Mouse (Mus musculus): ENCODE data around the gene Ppp6r1. TPM values are rescaled to one million over a fixed set of nuclear protein-coding genes. Genes with fewer than 3 reads are reported as not detected.
"Not testable (repeated sequence)": the region's sequence is repeated elsewhere in the genome, so short reads cannot be mapped to it uniquely, and the experiment has no call there.

The Ppp6r1 gene
- total RNA-seq, 2 experiments from 2014 or later, result 132 to 135 TPM

DNA sequence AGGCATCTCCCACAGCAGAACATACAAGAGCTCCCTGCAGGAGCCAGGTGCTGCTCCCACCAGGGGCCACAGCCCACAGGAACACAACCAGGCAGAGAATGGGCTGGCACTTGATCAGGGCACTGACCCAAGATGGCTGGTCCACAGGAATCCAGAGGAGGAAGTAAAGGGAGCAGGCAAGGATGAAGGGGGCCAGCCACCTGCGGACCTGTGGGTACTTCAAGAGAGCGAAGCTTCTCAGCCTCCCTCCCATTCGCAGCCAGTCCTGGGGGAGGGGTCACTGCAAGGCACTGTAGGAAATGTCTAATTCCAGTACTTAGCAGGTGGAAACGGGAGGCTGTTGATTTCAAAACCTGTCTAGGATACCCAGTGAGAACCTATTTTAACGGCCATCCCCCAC, 29.2 kb downstream of the Ppp6r1 start:
- no peak for DNase-seq (ENCODE audit: low spot score in 2 of 2)
- intact Hi-C loops (cut with DNase I), result no loop called here

DNA sequence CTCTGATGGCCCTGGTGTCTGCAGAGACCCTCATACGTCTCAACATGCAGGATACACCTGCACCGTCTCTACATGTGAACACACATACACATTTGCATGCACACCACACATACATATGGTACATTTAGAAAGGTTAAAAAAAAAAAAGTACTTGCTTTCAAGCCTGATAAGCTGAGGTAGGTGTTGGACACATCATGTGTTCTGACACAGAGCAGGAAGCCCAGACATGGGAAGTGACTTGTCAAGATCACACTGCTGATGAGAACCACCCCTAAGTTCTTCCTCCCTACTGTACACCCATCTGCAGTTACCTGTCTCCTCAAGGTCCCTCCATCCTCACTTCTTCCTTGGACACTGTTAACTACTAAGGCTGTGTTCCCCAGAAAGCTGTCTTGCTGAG, 32.9 kb downstream of the Ppp6r1 start:
- no peak for DNase-seq (ENCODE audit: low spot score in 2 of 2)
- intact Hi-C loops (cut with DNase I), result no loop called here

DNA sequence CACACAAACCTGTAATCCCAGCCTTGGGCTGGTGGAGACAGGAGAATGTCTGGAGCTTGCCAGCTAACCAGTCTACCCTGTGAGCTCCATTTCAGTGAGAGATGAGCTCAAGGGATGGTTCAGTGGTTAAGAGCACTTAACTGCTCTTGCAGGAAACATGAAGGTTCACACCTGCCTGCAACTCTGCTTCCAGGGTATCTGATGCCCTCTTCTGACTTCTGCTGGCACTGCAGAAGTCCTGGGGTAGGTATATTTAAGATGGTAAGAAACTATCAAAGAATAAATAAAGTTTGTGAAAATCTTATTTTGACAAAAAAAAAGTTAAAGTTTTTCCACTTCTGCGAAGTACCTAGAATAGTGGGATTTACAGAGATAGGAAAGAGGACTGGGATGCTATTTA, 34.5 kb downstream of the Ppp6r1 start:
- intact Hi-C loops (cut with DNase I), result loop anchor here (5.0 kb wide), 1 partner anchor 62 kb away; no protein-coding TSS in a partner anchor
- DNase-seq (ENCODE audit: low spot score in 2 of 2), result no peak

DNA sequence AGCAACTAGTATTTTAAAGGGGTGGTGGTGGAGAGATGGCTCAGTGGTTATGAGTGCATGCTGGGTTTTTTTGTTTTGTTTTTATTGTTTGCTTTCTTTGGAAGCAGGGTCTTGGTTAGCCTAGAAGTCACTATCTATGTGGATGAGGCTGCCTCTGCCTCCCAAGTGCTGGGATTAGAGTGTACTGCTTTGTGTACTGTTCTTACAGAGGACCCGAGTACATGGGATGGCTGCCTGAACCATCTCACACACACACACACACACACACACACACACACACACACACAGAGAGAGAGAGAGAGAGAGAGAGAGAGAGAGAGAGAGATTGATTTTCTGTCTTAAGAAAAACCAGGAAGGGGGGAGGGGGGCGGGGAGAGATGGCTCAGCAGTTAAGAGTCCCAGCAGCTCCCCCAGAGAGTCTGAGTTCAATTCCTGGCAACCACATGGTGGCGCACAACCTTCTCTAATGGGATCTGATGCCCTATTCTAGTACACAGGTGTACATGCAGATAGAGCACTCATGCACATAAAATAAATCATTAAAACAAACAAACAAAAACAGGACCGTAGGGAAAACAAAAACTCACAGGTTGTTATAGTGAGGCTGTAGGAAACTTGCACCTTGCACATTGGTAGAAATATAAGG, 35.2 kb downstream of the Ppp6r1 start:
- peak; percentile 47 to 50 for DNase-seq (ENCODE audit: low spot score in 2 of 2)
- intact Hi-C loops (cut with DNase I), result loop anchor here (5.0 kb wide), 1 partner anchor 61 kb away; no protein-coding TSS in a partner anchor

DNA sequence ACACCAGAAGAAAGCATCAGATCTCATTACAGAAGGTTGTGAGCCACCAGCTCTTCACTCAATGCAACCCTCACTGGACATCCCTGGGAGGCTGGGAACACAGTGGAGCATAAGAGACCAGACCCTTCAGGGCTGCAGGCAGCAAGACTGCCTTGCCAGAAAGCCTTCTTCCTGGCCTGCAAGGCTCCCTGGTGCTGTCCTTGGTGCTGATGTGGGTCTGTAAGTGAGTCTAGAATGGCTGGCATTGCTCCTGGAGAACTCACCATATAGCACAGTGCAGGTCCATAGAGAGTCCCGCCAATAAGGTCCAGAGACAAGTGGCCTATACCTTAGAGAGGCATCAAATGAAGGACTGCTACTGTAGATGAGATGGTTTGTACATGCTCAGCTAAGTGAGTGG, 38.8 kb downstream of the Ppp6r1 start:
- no peak for DNase-seq (ENCODE audit: low spot score in 2 of 2)
- intact Hi-C loops (cut with DNase I), result loop anchor here (5.0 kb wide), 1 partner anchor 58 kb away; no protein-coding TSS in a partner anchor

DNA sequence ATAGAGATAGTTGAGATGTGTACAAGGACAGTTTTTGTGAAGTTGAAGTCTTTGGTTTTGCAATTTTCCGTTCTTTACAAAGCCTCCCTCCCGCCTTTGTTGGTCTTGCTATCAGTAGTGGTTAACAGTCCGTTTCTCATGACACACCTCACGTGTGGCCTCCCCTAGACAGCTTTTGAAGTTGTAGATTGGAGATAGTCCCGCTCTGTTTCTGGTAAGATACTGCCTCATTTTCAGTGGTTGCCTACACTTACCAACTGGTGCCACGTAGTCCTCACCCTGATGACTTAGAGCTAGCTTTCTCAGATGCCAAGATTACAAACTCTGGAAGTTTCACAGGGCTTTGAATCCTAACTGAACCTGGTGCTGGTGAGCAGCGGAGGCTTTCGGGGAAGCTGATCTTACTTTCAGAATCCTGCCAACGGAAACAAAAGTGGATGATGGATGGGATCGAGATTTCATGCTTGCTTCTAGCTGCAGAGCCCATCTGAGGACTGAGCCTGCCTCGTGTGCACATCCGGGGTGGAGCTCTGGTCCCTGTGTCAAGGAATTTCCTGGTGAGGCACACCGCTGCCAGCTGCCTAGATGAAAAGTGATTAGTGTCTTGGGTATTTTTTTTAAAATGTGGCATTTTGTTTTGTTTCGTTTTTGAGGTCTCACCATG, 44.9 kb downstream of the Ppp6r1 start:
- no peak for DNase-seq (ENCODE audit: low spot score in 2 of 2)
- intact Hi-C loops (cut with DNase I), result no loop called here

DNA sequence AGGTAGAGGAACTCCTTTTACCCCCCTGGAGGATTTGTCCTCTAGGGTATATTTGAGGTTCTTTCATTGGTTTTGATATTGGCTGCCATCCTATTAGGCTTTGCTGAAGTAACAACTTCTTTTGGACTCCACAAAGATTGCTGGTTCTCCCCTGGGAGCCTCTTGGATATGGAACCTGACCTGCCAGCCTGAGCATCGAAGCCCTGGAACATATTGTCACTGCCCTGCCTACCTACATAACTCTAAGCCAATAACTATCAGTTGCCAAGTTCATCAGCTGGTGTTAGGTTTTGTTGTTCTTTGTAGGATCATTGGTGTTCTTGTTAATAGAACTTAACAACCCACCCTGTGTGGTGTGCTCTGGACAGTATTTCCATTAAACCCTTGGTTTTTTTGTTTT, 45.9 kb downstream of the Ppp6r1 start:
- intact Hi-C loops (cut with DNase I), result no loop called here
- no peak for DNase-seq (ENCODE audit: low spot score in 2 of 2)

DNA sequence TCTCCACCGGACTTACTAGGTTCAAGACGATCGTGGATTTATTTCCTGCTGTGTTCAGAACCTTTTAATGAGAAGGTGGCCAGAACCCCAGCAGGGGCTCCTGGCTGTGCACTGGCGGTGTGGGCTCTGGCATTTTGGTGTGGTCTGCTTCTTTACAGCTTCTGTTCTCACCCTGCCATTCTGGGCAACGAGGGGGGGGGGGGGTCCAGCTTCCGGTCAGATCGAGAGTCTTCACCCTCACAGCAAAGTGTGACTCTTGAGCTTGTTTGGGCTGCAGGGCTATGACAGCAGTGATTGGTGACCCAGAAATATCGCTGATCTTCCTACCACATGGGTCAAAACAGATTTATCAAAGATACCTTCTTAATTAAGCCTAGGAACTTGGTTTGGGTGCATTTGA, 46.4 kb downstream of the Ppp6r1 start:
- intact Hi-C loops (cut with DNase I), result no loop called here
- no peak for DNase-seq (ENCODE audit: low spot score in 2 of 2)

DNA sequence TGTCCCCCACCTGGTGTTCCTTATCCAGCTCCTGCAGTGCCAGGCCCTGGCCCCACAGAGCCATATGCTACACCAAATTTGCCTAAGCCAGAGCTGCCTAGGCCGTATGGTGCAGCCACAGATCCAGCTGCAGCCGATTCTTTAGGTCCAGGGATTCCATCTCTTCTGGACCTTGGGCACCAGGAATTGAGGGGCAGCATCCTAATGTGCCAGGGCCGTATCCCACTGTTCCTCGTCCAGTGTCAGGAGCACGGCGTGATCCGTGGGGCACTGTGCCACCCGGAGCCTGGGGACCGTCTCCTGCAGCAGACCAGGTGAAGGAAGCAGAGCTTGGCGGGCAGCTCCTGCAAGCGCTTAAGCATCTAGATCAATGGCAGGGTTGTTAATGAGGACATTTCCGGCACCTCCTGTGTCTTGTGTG, 46.9 kb downstream of the Ppp6r1 start:
- intact Hi-C loops (cut with DNase I), result no loop called here
- DNase-seq (ENCODE audit: low spot score in 2 of 2), result no peak

DNA sequence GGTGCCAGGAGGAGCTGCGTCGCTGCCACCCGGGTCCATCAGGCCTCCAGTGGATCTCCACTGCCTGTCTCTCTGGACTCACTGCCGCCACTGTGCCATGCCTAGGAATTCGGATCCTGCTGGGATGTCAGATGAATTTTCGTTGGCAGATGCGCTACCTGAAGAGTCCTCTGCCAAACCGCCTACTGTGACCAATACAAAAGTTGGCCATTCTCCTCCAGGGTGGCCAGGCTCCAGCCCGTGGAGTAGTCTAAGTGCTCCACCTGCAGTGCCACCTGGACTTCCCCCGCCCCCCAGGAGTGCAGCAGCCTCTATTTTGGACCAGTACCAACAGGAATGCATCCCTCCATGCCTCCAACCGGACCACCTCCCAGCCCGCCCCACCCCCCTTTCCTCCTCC, 47.3 kb downstream of the Ppp6r1 start:
- DNase-seq (ENCODE audit: low spot score in 2 of 2), result no peak
- intact Hi-C loops (cut with DNase I), result no loop called here

DNA sequence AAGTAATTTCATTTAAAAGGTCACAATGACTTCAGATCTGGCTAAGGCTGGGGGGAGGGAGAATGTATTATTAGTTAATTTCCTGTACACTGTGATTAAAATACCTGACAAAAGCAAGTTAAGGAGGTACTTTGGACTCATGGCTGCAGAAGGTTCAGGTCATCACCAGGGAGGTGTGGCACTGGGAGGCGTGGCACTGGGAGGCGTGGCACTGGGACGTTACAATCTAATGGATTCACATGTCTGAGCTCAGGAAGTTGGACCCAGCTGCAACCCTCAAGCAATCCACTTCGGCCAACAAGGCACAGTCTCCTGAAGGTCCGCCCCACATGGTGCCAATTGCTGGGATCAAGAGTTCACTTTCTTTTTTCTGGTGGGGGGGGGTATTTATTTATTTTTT, 50.8 kb downstream of the Ppp6r1 start:
- intact Hi-C loops (cut with DNase I), result no loop called here
- DNase-seq (ENCODE audit: low spot score in 2 of 2), result no peak

DNA sequence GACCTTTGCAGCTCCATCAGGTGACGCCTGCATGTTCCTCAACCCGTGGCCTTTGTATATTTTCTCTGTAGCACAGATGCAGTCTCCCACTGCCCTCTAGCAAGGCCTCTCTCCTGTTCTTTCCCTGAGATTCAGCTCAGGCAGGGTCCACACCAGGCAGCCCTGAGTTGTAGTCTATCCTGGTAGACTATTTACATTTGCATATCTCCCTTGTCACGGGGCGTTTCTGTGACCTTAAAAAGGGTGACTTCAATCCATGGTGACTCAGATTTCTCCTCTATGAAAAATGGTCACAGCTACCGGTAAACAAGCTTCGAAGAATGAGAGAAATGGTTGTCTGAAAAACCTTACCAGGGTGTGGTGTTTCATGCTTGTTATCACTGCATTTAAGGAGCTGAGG, 54.9 kb downstream of the Ppp6r1 start, which contains the start of gene Ptprh:
Ptprh (minus strand) TSS at position 169 of the 400 bp plus-strand sequence.
- intact Hi-C loops (cut with DNase I), result no loop called here
- no peak for DNase-seq (ENCODE audit: low spot score in 2 of 2)

DNA sequence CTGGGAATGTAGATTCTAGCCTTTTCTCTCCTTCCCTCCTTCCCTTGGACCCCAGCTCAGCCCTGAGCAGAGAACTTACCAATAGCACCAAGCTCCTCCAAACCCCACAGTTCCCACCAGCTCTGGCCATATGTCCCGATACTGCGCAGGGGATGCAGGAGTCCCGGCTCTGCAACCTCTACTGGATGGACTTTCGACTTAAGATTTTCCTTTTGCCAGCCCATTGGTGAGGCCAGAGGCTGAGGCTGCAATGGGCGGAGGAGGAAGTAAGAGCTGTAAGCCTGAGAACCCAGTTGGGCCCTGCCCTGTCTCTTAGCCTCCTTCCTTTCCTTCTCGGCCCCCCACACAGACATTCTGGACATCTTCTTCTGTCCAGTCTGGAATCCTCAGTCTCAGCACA, 55.9 kb downstream of the Ppp6r1 start:
- intact Hi-C loops (cut with DNase I), result no loop called here
- no peak for DNase-seq (ENCODE audit: low spot score in 2 of 2)

DNA sequence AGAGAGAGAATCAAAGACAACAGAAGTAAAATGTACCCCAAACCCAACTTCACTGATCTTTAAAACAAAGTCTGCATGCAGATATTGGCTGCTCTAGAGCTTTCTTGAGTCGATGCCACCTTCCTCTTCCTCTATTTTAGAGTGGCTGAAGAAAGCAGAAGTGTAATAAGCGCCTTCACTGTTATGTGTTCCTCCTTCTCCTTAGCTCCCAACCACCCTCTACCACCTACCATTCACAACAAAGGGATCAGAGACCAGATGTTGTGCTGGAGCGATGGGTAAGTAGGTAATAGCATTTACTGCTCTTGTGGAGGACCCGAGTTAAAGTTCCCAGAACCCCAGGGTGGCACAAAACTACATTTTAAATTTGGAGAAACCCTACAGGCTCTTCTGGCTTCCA, 61.8 kb downstream of the Ppp6r1 start:
- DNase-seq (ENCODE audit: low spot score in 2 of 2); intact Hi-C loops (cut with DNase I): not testable (repeated sequence)

Other genes with a start within 250 kb of the Ppp6r1 start
- 10 to 100 TPM; 27.1 to 29.4 TPM for gene Rdh13, start 213.4 kb downstream of the Ppp6r1 start, total RNA-seq (2021)
- gene Eps8l1, start 198.3 kb downstream of the Ppp6r1 start, total RNA-seq (2021), result 1 to 10 TPM; 3.3 to 5.1 TPM
- 100 to 1,000 TPM; 117 to 128 TPM for gene Ppp1r12c, start 157.3 kb downstream of the Ppp6r1 start, total RNA-seq (2021)
- gene Tnnt1, start 142.6 kb downstream of the Ppp6r1 start, total RNA-seq (2021), result 1 to 10 TPM; 2.7 to 4.3 TPM
- gene Tnni3, start 134.8 kb downstream of the Ppp6r1 start, total RNA-seq (2021), result under 1 TPM in 1 of 2 experiments, not detected in 1; 0.55 TPM
- gene Dnaaf3, start 126.6 kb downstream of the Ppp6r1 start, total RNA-seq (2021), result under 1 TPM; 0.31 to 0.34 TPM
- gene Syt5, start 111.5 kb downstream of the Ppp6r1 start, total RNA-seq (2021), result 100 to 1,000 TPM; 241 to 259 TPM
- gene Ptprh, start 55.0 kb downstream of the Ppp6r1 start, total RNA-seq (2021), result under 1 TPM; 0.57 to 0.93 TPM
- gene Tmem86b, start 27.6 kb downstream of the Ppp6r1 start, total RNA-seq (2021), result 10 to 100 TPM; 10.8 to 10.9 TPM
- gene Hspbp1, start 26.0 kb upstream of the Ppp6r1 start, total RNA-seq (2021), result 100 to 1,000 TPM; 102 to 108 TPM
- gene Brsk1, start 31.6 kb upstream of the Ppp6r1 start, total RNA-seq (2021), result 100 to 1,000 TPM; 330 to 331 TPM
- under 1 TPM in 1 of 2 experiments, not detected in 1; 0.21 TPM for gene Tmem150b, start 66.2 kb upstream of the Ppp6r1 start, total RNA-seq (2021)
- 10 to 100 TPM; 37.1 to 43.3 TPM for gene Kmt5c, start 81.1 kb upstream of the Ppp6r1 start, total RNA-seq (2021)
- 1 to 10 TPM; 5.1 to 5.7 TPM for gene Cox6b2, start 94.1 kb upstream of the Ppp6r1 start, total RNA-seq (2021)
- gene Fam71e2, start 112.3 kb upstream of the Ppp6r1 start, total RNA-seq (2021), result not detected
- under 1 TPM; 0.18 to 0.55 TPM for gene Il11, start 123.8 kb upstream of the Ppp6r1 start, total RNA-seq (2021)
- not detected for gene Tmem190, start 123.9 kb upstream of the Ppp6r1 start, total RNA-seq (2021)
- gene Tmem238, start 130.6 kb upstream of the Ppp6r1 start, total RNA-seq (2021), result 1 to 10 TPM; 2.7 to 4.4 TPM
- gene Rpl28, start 133.9 kb upstream of the Ppp6r1 start, total RNA-seq (2021), result 100 to 1,000 TPM; 480 to 489 TPM
- gene Ube2s, start 153.6 kb upstream of the Ppp6r1 start, total RNA-seq (2021), result 100 to 1,000 TPM; 115 to 145 TPM
- gene Shisa7, start 185.7 kb upstream of the Ppp6r1 start, total RNA-seq (2021), result 100 to 1,000 TPM; 116 to 133 TPM
- gene Isoc2b, start 211.2 kb upstream of the Ppp6r1 start, total RNA-seq (2021), result 1 to 10 TPM; 4.6 to 5.0 TPM
- 1 to 10 TPM; 7.5 to 8.6 TPM for gene Isoc2a, start 218.1 kb upstream of the Ppp6r1 start, total RNA-seq (2021)
- gene Gm36210, start 247.5 kb upstream of the Ppp6r1 start, total RNA-seq (2021), result under 1 TPM; 0.29 to 0.34 TPM

All from left cerebral cortex, postnatal 14 days (tissue).